Comparison of ENCODE assay signal across 13 mouse cellular contexts in genomic region chr7:135816191-135816590, GRCm38 (mm10).
A peak's percentile ranks its signal among the peaks of the same experiment; 100 is the strongest.
DNase-seq lines count a peak whose midpoint lies in the region; ATAC-seq and TF ChIP-seq lines count a peak whose summit lies in the region.
"Had no signal": no experiment of that assay in that cellular context is flagged by ENCODE, and none has a peak within 500 bp of the region (broad histone marks: within the 10 kb centered on the region; RNA-seq: fewer than 3 reads in every experiment).

No protein-coding gene starts in this region.

- WGBS in intestine, embryonic 15.5 days: 95% methylated on average over 3 of the region's 3 CpGs
- 96% methylated on average over 3 of the region's 3 CpGs for WGBS in intestine, postnatal 0 days

- no peaks in the 10 kb centered on the region for H3K9me3 ChIP-seq in intestine, embryonic 15.5 days
- H3K9me3 ChIP-seq in intestine, postnatal 0 days (ENCODE audit: control insufficient read depth): no peaks in the 10 kb centered on the region
- H3K9me3 ChIP-seq: midbrain, embryonic 13.5 days had no signal

- H3K27me3 ChIP-seq in intestine, embryonic 15.5 days (replicated peaks): no peaks in the 10 kb centered on the region
- H3K27me3 ChIP-seq in intestine, postnatal 0 days (replicated peaks; ENCODE audit: control insufficient read depth, insufficient read depth, low read length): no peaks in the 10 kb centered on the region
- H3K27me3 ChIP-seq: midbrain, embryonic 13.5 days had no signal

- no peak overlapping the region for H3K27ac ChIP-seq in intestine, embryonic 15.5 days
- H3K27ac ChIP-seq in intestine, postnatal 0 days (ENCODE audit: low read depth, low read length): no peak overlapping the region
- H3K27ac ChIP-seq: midbrain, embryonic 13.5 days had no signal

- H3K9ac ChIP-seq in intestine, embryonic 15.5 days: no peak overlapping the region
- no peak overlapping the region for H3K9ac ChIP-seq in intestine, postnatal 0 days (ENCODE audit: low read depth, low read length)
- H3K9ac ChIP-seq: midbrain, embryonic 13.5 days had no signal

- peak; percentile 84 for DNase-seq in c-Kit-negative CD71-positive TER-119-positive erythroid progenitor cells, embryonic 14.5 days (ENCODE audit: low read depth, low spot score)
- DNase-seq in thymus, postnatal 14 days: no peak
- DNase-seq in urinary bladder, adult 2 months (ENCODE audit: low spot score): no peak
- DNase-seq: cerebellum, adult 18-20 months; kidney, postnatal 14 days; left cerebral cortex, postnatal 4 days; thymus, postnatal 25 days had no signal

- peak; percentile 63; the same call in 1 of the 2 replicates for ATAC-seq in intestine, embryonic 15.5 days
- ATAC-seq in intestine, postnatal 0 days: no peak
- ATAC-seq in erythroid progenitor cell, adult 5-6 weeks (replicated peaks; ENCODE audit: low FRiP score, poor library complexity, severe bottlenecking): peak; percentile 80
- ATAC-seq in megakaryocyte, adult 5-6 weeks (ENCODE audit: poor library complexity, severe bottlenecking): peak; percentile 36; the same call in 1 of the 2 replicates
- ATAC-seq: activated CD4-positive, CD25-positive, alpha-beta regulatory T cell, adult 4 months; midbrain, embryonic 13.5 days had no signal

- no peak for TF ChIP-seq CTCF in intestine, postnatal 0 days (IDR thresholded peaks at IDR 0.05; ENCODE audit: low read depth)

- H3K4me3 ChIP-seq in intestine, embryonic 15.5 days (replicated peaks): no peak overlapping the region
- H3K4me3 ChIP-seq in intestine, postnatal 0 days (ENCODE audit: low read depth, low read length): no peak overlapping the region
- H3K4me3 ChIP-seq: midbrain, embryonic 13.5 days had no signal

- H3K4me1 ChIP-seq in intestine, embryonic 15.5 days (replicated peaks): 0 out of 2 replicates have a peak, but pooled peaks cover under 1% of the 10 kb centered on the region
- H3K4me1 ChIP-seq in intestine, postnatal 0 days (replicated peaks; ENCODE audit: control insufficient read depth, insufficient read depth, low read length): no peaks in the 10 kb centered on the region

- H3K4me2 ChIP-seq in intestine, embryonic 15.5 days (replicated peaks): no peak overlapping the region
- H3K4me2 ChIP-seq in intestine, postnatal 0 days (replicated peaks; ENCODE audit: low read depth): no peak overlapping the region
- H3K4me2 ChIP-seq: midbrain, embryonic 13.5 days had no signal

- H3K36me3 ChIP-seq in intestine, embryonic 15.5 days: no peaks in the 10 kb centered on the region
- H3K36me3 ChIP-seq in intestine, postnatal 0 days (ENCODE audit: control insufficient read depth, insufficient read depth): no peaks in the 10 kb centered on the region
- H3K36me3 ChIP-seq: midbrain, embryonic 13.5 days had no signal
